Mouse (Mus musculus): ENCODE results near the gene Fscb.

GRCm38 (mm10) chr12:64497706-64498105 is 23.2 kb upstream of the Fscb start:
- TF ChIP-seq UBTF (IDR thresholded peaks at IDR 0.05; ENCODE audit: borderline replicate concordance, insufficient read depth, low read depth, low read length) = no peak
- TF ChIP-seq E2F4 (IDR thresholded peaks at IDR 0.05; ENCODE audit: borderline replicate concordance, low read depth, low read length) = no peak
- TF ChIP-seq BHLHE40 (IDR thresholded peaks at IDR 0.05; ENCODE audit: borderline replicate concordance, low read depth, low read length) = no peak
- no peak for TF ChIP-seq CHD1 (IDR thresholded peaks at IDR 0.05; ENCODE audit: low read depth, low read length)
- no peak for TF ChIP-seq TAL1 (IDR thresholded peaks at IDR 0.05; ENCODE audit: low read length)

Data from MEL (cell line).